Mouse (Mus musculus): ENCODE measurements around the gene Ccdc167.

Gene Ccdc167

DNA sequence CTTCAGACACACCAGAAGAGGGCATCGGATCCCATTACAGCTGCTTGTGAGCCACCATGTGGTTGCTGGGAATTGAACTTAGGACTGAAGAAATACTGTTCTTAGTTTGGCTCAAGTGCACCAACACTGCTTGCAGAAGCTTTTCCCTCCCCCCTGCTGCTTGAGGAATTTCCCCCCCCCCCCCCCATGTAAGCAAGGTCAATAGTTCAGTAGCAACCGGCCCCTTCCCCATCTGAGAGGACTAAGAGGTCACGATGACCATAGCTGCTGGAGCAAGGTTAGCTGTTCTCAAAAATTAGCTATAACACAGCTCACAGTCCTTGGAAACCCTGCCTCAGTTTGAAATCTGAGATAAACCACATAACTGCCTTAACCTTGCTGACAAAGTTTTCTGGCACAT is 74.6 kb downstream of the Ccdc167 start:
- no peak for ATAC-seq (ENCODE audit: insufficient number of reproducible peaks, low FRiP score, low TSS enrichment)

DNA sequence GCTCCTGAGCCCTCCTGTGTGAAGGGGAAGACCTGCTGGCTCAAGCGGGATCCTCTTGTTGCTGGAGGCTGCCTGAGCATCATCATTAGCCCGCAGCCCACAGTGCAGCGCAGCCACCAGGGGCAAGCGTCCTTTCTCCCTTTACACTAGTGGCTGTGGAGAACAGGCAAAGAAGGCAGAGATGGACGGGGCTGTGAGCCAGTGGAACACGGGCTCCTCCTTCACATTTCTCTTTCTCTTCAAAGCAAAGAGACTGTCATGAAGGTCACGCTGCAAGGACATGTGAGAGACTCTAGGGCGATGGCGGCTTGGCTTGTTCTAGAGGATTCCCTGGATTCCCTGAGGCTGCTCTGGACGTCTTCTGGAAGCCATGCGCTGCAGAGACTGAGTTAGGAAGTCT is 75.9 kb downstream of the Ccdc167 start:
- ATAC-seq (ENCODE audit: insufficient number of reproducible peaks, low FRiP score, low TSS enrichment), result no peak

DNA sequence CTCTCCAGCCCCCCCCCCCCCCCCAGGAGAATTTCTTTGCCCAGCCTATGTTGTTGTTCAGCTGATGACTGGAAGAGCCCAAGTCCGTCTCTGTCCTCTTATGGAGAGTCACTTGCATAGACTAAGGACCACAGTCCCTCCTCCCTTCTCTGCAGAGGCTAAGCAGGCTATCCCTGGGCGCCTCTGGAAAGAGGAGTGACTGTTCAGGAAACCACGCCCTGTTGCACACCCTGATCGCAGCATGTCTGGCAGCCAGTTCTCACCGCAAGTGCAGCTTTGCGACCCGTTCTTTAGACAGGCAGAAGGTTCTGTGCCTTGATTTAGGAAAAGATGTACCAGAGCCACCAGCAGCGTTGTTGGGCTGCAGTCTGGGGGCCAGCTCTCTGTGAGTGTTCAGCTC is 78.9 kb downstream of the Ccdc167 start:
- no peak for ATAC-seq (ENCODE audit: insufficient number of reproducible peaks, low FRiP score, low TSS enrichment)

DNA sequence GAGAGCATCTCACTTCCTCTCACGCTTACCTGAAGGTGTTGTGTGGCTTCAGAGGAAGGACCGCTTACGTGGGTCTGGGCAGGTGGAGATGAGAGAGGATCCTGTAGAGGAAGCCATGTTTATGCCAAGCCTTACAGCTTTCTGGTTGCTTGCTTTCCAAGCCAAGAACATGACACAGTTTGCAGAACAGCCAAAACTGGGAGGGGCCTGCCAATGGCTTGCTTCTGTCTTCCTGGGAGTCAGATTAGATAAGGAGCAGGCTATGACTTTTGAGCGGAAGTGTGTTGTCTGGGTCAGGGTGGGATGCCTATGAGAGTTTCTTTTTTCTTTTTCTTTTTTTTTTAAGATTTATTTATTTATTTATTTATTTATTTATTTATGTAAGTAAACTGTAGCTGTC is 79.5 kb downstream of the Ccdc167 start:
- ATAC-seq (ENCODE audit: insufficient number of reproducible peaks, low FRiP score, low TSS enrichment), result no peak

Measured in cerebellum, adult (tissue).